In genomic region chr17:35257824-35258491, GRCm38 (mm10) we compare ENCODE assay signal across 8 mouse cellular contexts. TPM values are rescaled to one million over a fixed set of nuclear protein-coding genes. Genes with fewer than 3 reads are reported as not detected.
A peak's percentile ranks its signal among the peaks of the same experiment; 100 is the strongest.
DNase-seq lines count a peak whose midpoint lies in the region; ATAC-seq and TF ChIP-seq lines count a peak whose summit lies in the region.

No protein-coding gene starts in this region.

- peak overlapping the region; percentile 36 for H3K9ac ChIP-seq in CH12.LX (ENCODE audit: insufficient read depth, low read depth)
- 0 out of 2 replicates have a peak overlapping the region, but pooled peaks have one; percentile 18 for H3K9ac ChIP-seq in forebrain, embryonic 13.5 days
- H3K9ac ChIP-seq in heart, postnatal 0 days (replicated peaks; ENCODE audit: low read depth, low read length): 0 out of 2 replicates have a peak overlapping the region, but pooled peaks have one; percentile 36
- peak overlapping the region; percentile 62 for H3K9ac ChIP-seq in liver, embryonic 15.5 days
- H3K9ac ChIP-seq in neural tube, embryonic 11.5 days (ENCODE audit: low read length): peak overlapping the region; percentile 33
- peak overlapping the region; percentile 67 for H3K9ac ChIP-seq in stomach, embryonic 16.5 days (ENCODE audit: low read length)

- H3K36me3 ChIP-seq in CH12.LX (replicated peaks in 1 of 2; ENCODE audit: control insufficient read depth in 1 of 2, insufficient read depth in 1 of 2, low read length in 1 of 2): peaks cover 13 to 16% of the 10 kb centered on the region in 2 experiments
- H3K36me3 ChIP-seq in forebrain, embryonic 13.5 days (ENCODE audit: poor library complexity, severe bottlenecking): peaks cover 19% of the 10 kb centered on the region
- H3K36me3 ChIP-seq in heart, postnatal 0 days (replicated peaks; ENCODE audit: control insufficient read depth, insufficient read depth, low read length): peaks cover 11% of the 10 kb centered on the region
- H3K36me3 ChIP-seq in liver, embryonic 15.5 days (replicated peaks): peaks cover 14% of the 10 kb centered on the region
- H3K36me3 ChIP-seq in neural tube, embryonic 11.5 days (ENCODE audit: control insufficient read depth, insufficient read depth, low read length): peaks cover 10% of the 10 kb centered on the region
- H3K36me3 ChIP-seq in stomach, embryonic 16.5 days (ENCODE audit: control insufficient read depth, insufficient read depth, low read length): no peaks in the 10 kb centered on the region; the same call in 1 of the 2 replicates

- peak overlapping the region; percentile 39 to 64 (median 50) for H3K4me3 ChIP-seq in CH12.LX (replicated peaks in 1 of 3; ENCODE audit: low read depth in 2 of 3, low read length in 2 of 3, poor library complexity in 1 of 3)
- H3K4me3 ChIP-seq in forebrain, embryonic 13.5 days: peak overlapping the region; percentile 14
- H3K4me3 ChIP-seq in heart, postnatal 0 days (ENCODE audit: low read depth, low read length): peak overlapping the region; percentile 43
- H3K4me3 ChIP-seq in liver, embryonic 15.5 days (replicated peaks): peak overlapping the region; percentile 62
- H3K4me3 ChIP-seq in neural tube, embryonic 11.5 days (ENCODE audit: low read depth, low read length): peak overlapping the region; percentile 19
- peak overlapping the region; percentile 43 for H3K4me3 ChIP-seq in stomach, embryonic 16.5 days (replicated peaks; ENCODE audit: low read length)

- peaks cover 15 to 27% of the 10 kb centered on the region in 2 experiments for H3K4me1 ChIP-seq in CH12.LX (ENCODE audit: control insufficient read depth in 1 of 2, insufficient read depth in 2 of 2)
- 0 out of 2 replicates have a peak, but pooled peaks cover 4% of the 10 kb centered on the region for H3K4me1 ChIP-seq in forebrain, embryonic 13.5 days
- H3K4me1 ChIP-seq in heart, postnatal 0 days (ENCODE audit: control insufficient read depth, insufficient read depth): peaks cover 12% of the 10 kb centered on the region; the same call in 1 of the 2 replicates
- peaks cover 38% of the 10 kb centered on the region for H3K4me1 ChIP-seq in liver, embryonic 15.5 days (replicated peaks)
- no peaks in the 10 kb centered on the region for H3K4me1 ChIP-seq in neural tube, embryonic 11.5 days (ENCODE audit: control insufficient read depth, insufficient read depth, low read length)
- peaks cover 4% of the 10 kb centered on the region; the same call in 1 of the 2 replicates for H3K4me1 ChIP-seq in stomach, embryonic 16.5 days (ENCODE audit: control insufficient read depth, insufficient read depth, low read length)

- TF ChIP-seq CTCF in CH12.LX (conservative IDR thresholded peaks at IDR 0.05 in 1 of 2, IDR thresholded peaks at IDR 0.05 in 1 of 2; ENCODE audit: low read depth in 2 of 2, low read length in 2 of 2): peak; percentile 97 to 99
- peak; percentile 94 for TF ChIP-seq CTCF in heart, postnatal 0 days (IDR thresholded peaks at IDR 0.05; ENCODE audit: low read depth)

- dilution Hi-C loops in CH12.LX (cut with MboI; ENCODE audit: extremely low pct_ligation_motif_present, extremely low pct_unique_long_range_greater_than_20kb, low sequenced_read_pairs): no loop called here

- peak overlapping the region; percentile 35 for H3K4me2 ChIP-seq in CH12.LX (ENCODE audit: insufficient read depth, low read depth, poor library complexity, severe bottlenecking)
- H3K4me2 ChIP-seq in forebrain, embryonic 13.5 days: peak overlapping the region; percentile 51
- peak overlapping the region; percentile 64 for H3K4me2 ChIP-seq in heart, postnatal 0 days (ENCODE audit: low read depth, low read length)
- peak overlapping the region; percentile 84 for H3K4me2 ChIP-seq in liver, embryonic 15.5 days
- peak overlapping the region; percentile 31 for H3K4me2 ChIP-seq in neural tube, embryonic 11.5 days (ENCODE audit: low read depth)
- peak overlapping the region; percentile 59 for H3K4me2 ChIP-seq in stomach, embryonic 16.5 days (ENCODE audit: low read depth, low read length)

- H3K27me3 ChIP-seq in CH12.LX (replicated peaks): peaks cover 2% of the 10 kb centered on the region
- H3K27me3 ChIP-seq in forebrain, embryonic 13.5 days: peaks cover 13% of the 10 kb centered on the region
- H3K27me3 ChIP-seq in heart, postnatal 0 days (ENCODE audit: control insufficient read depth, insufficient read depth, low read length): peaks cover 18% of the 10 kb centered on the region; the same call in 1 of the 2 replicates
- 0 out of 2 replicates have a peak, but pooled peaks cover 14% of the 10 kb centered on the region for H3K27me3 ChIP-seq in liver, embryonic 15.5 days
- H3K27me3 ChIP-seq in neural tube, embryonic 11.5 days (ENCODE audit: control insufficient read depth, insufficient read depth, low read length): no peaks in the 10 kb centered on the region
- no peaks in the 10 kb centered on the region; the same call in 1 of the 2 replicates for H3K27me3 ChIP-seq in stomach, embryonic 16.5 days (ENCODE audit: control insufficient read depth, insufficient read depth, low read length)

- H3K79me2 ChIP-seq in CH12.LX (replicated peaks; ENCODE audit: control insufficient read depth, extremely low read depth, insufficient read depth, poor library complexity, severe bottlenecking): peaks cover under 1% of the 10 kb centered on the region; the same call in 1 of the 2 replicates

- H3K9me3 ChIP-seq in CH12.LX (replicated peaks; ENCODE audit: low read length): no peaks in the 10 kb centered on the region
- H3K9me3 ChIP-seq in forebrain, embryonic 13.5 days (replicated peaks): no peaks in the 10 kb centered on the region
- H3K9me3 ChIP-seq in heart, postnatal 0 days (replicated peaks; ENCODE audit: control insufficient read depth, low read length): no peaks in the 10 kb centered on the region
- no peaks in the 10 kb centered on the region for H3K9me3 ChIP-seq in liver, embryonic 15.5 days (replicated peaks)
- no peaks in the 10 kb centered on the region for H3K9me3 ChIP-seq in neural tube, embryonic 11.5 days (ENCODE audit: control insufficient read depth, low read length)
- H3K9me3 ChIP-seq in stomach, embryonic 16.5 days (replicated peaks; ENCODE audit: control insufficient read depth, low read length): no peaks in the 10 kb centered on the region

- H3K27ac ChIP-seq in CH12.LX (ENCODE audit: insufficient read depth, low read depth): no peak overlapping the region
- H3K27ac ChIP-seq in forebrain, embryonic 13.5 days: no peak overlapping the region
- no peak overlapping the region for H3K27ac ChIP-seq in heart, postnatal 0 days (ENCODE audit: low read depth)
- H3K27ac ChIP-seq in liver, embryonic 15.5 days (replicated peaks): peak overlapping the region; percentile 83
- H3K27ac ChIP-seq in neural tube, embryonic 11.5 days (ENCODE audit: low read depth, low read length): no peak overlapping the region
- H3K27ac ChIP-seq in stomach, embryonic 16.5 days (ENCODE audit: low read length): no peak overlapping the region; the same call in 1 of the 2 replicates

- TF ChIP-seq EP300 in CH12.LX (IDR thresholded peaks at IDR 0.05; ENCODE audit: low read length): peak; percentile 66; the same call in 1 of the 2 replicates
- no peak for TF ChIP-seq EP300 in heart, postnatal 0 days (IDR thresholded peaks at IDR 0.05; ENCODE audit: low read depth)

- peak; percentile 41 for TF ChIP-seq POLR2A in CH12.LX (IDR thresholded peaks at IDR 0.05; ENCODE audit: low read depth, low read length)

- ATAC-seq in forebrain, embryonic 13.5 days: no peak
- peak; percentile 55; the same call in 1 of the 2 replicates for ATAC-seq in heart, postnatal 0 days (ENCODE audit: insufficient read depth, low read depth)
- ATAC-seq in liver, embryonic 15.5 days (ENCODE audit: insufficient read depth): peak; percentile 24; the same call in 1 of the 2 replicates
- ATAC-seq in neural tube, embryonic 11.5 days (ENCODE audit: insufficient read depth, low FRiP score, low TSS enrichment): 0 out of 2 replicates have a peak, but pooled peaks have one; percentile 20
- 0 out of 2 replicates have a peak, but pooled peaks have one; percentile 7 for ATAC-seq in stomach, embryonic 16.5 days (ENCODE audit: insufficient read depth, low FRiP score)

- DNase-seq in CH12.LX (ENCODE audit: extremely low read depth): peak; percentile 100
- peak; percentile 96 for DNase-seq in c-Kit-positive CD71-positive TER-119-negative erythroid progenitor cells, embryonic 14.5 days (ENCODE audit: low read depth)
- DNase-seq in heart, postnatal 0 days (ENCODE audit: low spot score): peak; percentile 92
- peak; percentile 97 to 99 for DNase-seq in kidney, postnatal 36 days
- DNase-seq in neural tube, embryonic 11.5 days (ENCODE audit: low spot score): peak; percentile 89

- WGBS in forebrain, embryonic 13.5 days: 13% methylated on average over 17 of the region's 17 CpGs
- 12% methylated on average over 17 of the region's 17 CpGs for WGBS in heart, postnatal 0 days
- 7% methylated on average over 17 of the region's 17 CpGs for WGBS in liver, embryonic 15.5 days (ENCODE audit: insufficient replicate concordance)
- 19% methylated on average over 17 of the region's 17 CpGs for WGBS in neural tube, embryonic 11.5 days
- 12% methylated on average over 17 of the region's 17 CpGs for WGBS in stomach, embryonic 16.5 days

- in situ Hi-C loops in CH12.LX (cut with MboI; ENCODE audit: low pct_ligation_motif_present, low pct_unique_long_range_greater_than_20kb, low sequenced_read_pairs): no loop called here

- TF ChIP-seq RAD21 in CH12.LX (IDR thresholded peaks at IDR 0.05; ENCODE audit: low read depth, low read length): peak; percentile 95

RNA-seq across cellular contexts. Expression of gene H2-D1, which starts 4.6 kb away (rescaled TPM):
- total RNA-seq in CH12.LX (2012; rRNA removed) (817 and 944 TPM in 2 replicates), CH12.LX (2014; rRNA removed) (659 and 667 TPM in 2 replicates)
- polyA plus RNA-seq in CH12.LX (2012; ENCODE audit: insufficient read length, low read depth): 880 and 952 TPM in 2 replicates
- 37.7 and 45.8 TPM in 2 replicates for polyA plus RNA-seq in forebrain, embryonic 13.5 days (2015; fragmentation: Nextera tagmentation; extraction: Ambion mirVana)
- 65.4 and 104 TPM in 2 replicates for total RNA-seq in heart, postnatal 0 days (2014; rRNA removed; ENCODE audit: low replicate concordance)
- polyA plus RNA-seq in heart, postnatal 0 days (2015; fragmentation: Nextera tagmentation; extraction: Ambion mirVana): 105 and 113 TPM in 2 replicates
- polyA plus RNA-seq in liver, embryonic 15.5 days (2015; fragmentation: Nextera tagmentation; extraction: Ambion mirVana): 99.7 and 119 TPM in 2 replicates
- polyA plus RNA-seq in neural tube, embryonic 11.5 days (2014; fragmentation: Nextera tagmentation; extraction: Ambion mirVana): 47.9 and 56.5 TPM in 2 replicates
- 169 and 219 TPM in 2 replicates for polyA plus RNA-seq in stomach, embryonic 16.5 days (2015; fragmentation: Nextera tagmentation; extraction: Ambion mirVana)

RNA-seq across cellular contexts. Expression of gene Ddx39b, which starts 16.4 kb away (rescaled TPM):
- total RNA-seq in CH12.LX (2012; rRNA removed): 208 and 229 TPM in 2 replicates
- 242 and 254 TPM in 2 replicates for total RNA-seq in CH12.LX (2014; rRNA removed)
- 341 and 411 TPM in 2 replicates for polyA plus RNA-seq in CH12.LX (2012; ENCODE audit: insufficient read length, low read depth)
- polyA plus RNA-seq in forebrain, embryonic 13.5 days (2015; fragmentation: Nextera tagmentation; extraction: Ambion mirVana): 592 and 632 TPM in 2 replicates
- 148 and 162 TPM in 2 replicates for total RNA-seq in heart, postnatal 0 days (2014; rRNA removed; ENCODE audit: low replicate concordance)
- 131 TPM in 2 replicates for polyA plus RNA-seq in heart, postnatal 0 days (2015; fragmentation: Nextera tagmentation; extraction: Ambion mirVana)
- 141 and 150 TPM in 2 replicates for polyA plus RNA-seq in liver, embryonic 15.5 days (2015; fragmentation: Nextera tagmentation; extraction: Ambion mirVana)
- polyA plus RNA-seq in neural tube, embryonic 11.5 days (2014; fragmentation: Nextera tagmentation; extraction: Ambion mirVana): 634 and 672 TPM in 2 replicates
- 340 and 353 TPM in 2 replicates for polyA plus RNA-seq in stomach, embryonic 16.5 days (2015; fragmentation: Nextera tagmentation; extraction: Ambion mirVana)

RNA-seq across cellular contexts. Expression of gene Nfkbil1, which starts 22.4 kb away (rescaled TPM):
- 16.7 and 22.0 TPM in 2 replicates for total RNA-seq in CH12.LX (2012; rRNA removed)
- 15.2 TPM in 2 replicates for total RNA-seq in CH12.LX (2014; rRNA removed)
- 25.9 and 31.6 TPM in 2 replicates for polyA plus RNA-seq in CH12.LX (2012; ENCODE audit: insufficient read length, low read depth)
- polyA plus RNA-seq in forebrain, embryonic 13.5 days (2015; fragmentation: Nextera tagmentation; extraction: Ambion mirVana): 10.5 and 11.2 TPM in 2 replicates
- 14.3 and 33.4 TPM in 2 replicates for total RNA-seq in heart, postnatal 0 days (2014; rRNA removed; ENCODE audit: low replicate concordance)
- 6.7 and 7.0 TPM in 2 replicates for polyA plus RNA-seq in heart, postnatal 0 days (2015; fragmentation: Nextera tagmentation; extraction: Ambion mirVana)
- polyA plus RNA-seq in liver, embryonic 15.5 days (2015; fragmentation: Nextera tagmentation; extraction: Ambion mirVana): 3.2 and 3.6 TPM in 2 replicates
- polyA plus RNA-seq in neural tube, embryonic 11.5 days (2014; fragmentation: Nextera tagmentation; extraction: Ambion mirVana): 4.7 and 5.0 TPM in 2 replicates
- 6.4 and 8.8 TPM in 2 replicates for polyA plus RNA-seq in stomach, embryonic 16.5 days (2015; fragmentation: Nextera tagmentation; extraction: Ambion mirVana)

RNA-seq across cellular contexts. Expression of gene Atp6v1g2, which starts 24.5 kb away (rescaled TPM):
- total RNA-seq in CH12.LX (2012; rRNA removed) (0.76 and 0.88 TPM in 2 replicates), CH12.LX (2014; rRNA removed) (0.23 and 0.27 TPM in 2 replicates)
- 1.4 and 2.0 TPM in 2 replicates for polyA plus RNA-seq in CH12.LX (2012; ENCODE audit: insufficient read length, low read depth)
- polyA plus RNA-seq in forebrain, embryonic 13.5 days (2015; fragmentation: Nextera tagmentation; extraction: Ambion mirVana): 20.8 and 24.3 TPM in 2 replicates
- total RNA-seq in heart, postnatal 0 days (2014; rRNA removed; ENCODE audit: low replicate concordance): 3.2 and 3.7 TPM in 2 replicates
- polyA plus RNA-seq in heart, postnatal 0 days (2015; fragmentation: Nextera tagmentation; extraction: Ambion mirVana): 10.6 and 10.7 TPM in 2 replicates
- 0.58 and 0.63 TPM in 2 replicates for polyA plus RNA-seq in liver, embryonic 15.5 days (2015; fragmentation: Nextera tagmentation; extraction: Ambion mirVana)
- polyA plus RNA-seq in neural tube, embryonic 11.5 days (2014; fragmentation: Nextera tagmentation; extraction: Ambion mirVana): 14.1 and 16.8 TPM in 2 replicates
- polyA plus RNA-seq in stomach, embryonic 16.5 days (2015; fragmentation: Nextera tagmentation; extraction: Ambion mirVana): 6.0 and 6.8 TPM in 2 replicates

RNA-seq across cellular contexts. Expression of gene Gm16181, which starts 37.3 kb away (rescaled TPM):
- total RNA-seq in CH12.LX (2012; rRNA removed) (not detected in 2 replicates), CH12.LX (2014; rRNA removed) (not detected in 2 replicates)
- polyA plus RNA-seq in CH12.LX (2012; ENCODE audit: insufficient read length, low read depth): not detected in 2 replicates
- polyA plus RNA-seq in forebrain, embryonic 13.5 days (2015; fragmentation: Nextera tagmentation; extraction: Ambion mirVana): 0.37 and 0.59 TPM in 2 replicates
- 0.93 TPM in 1 of 2 replicates, not detected in the other for total RNA-seq in heart, postnatal 0 days (2014; rRNA removed; ENCODE audit: low replicate concordance)
- polyA plus RNA-seq in heart, postnatal 0 days (2015; fragmentation: Nextera tagmentation; extraction: Ambion mirVana): 0.81 and 0.87 TPM in 2 replicates
- polyA plus RNA-seq in liver, embryonic 15.5 days (2015; fragmentation: Nextera tagmentation; extraction: Ambion mirVana): 0.24 TPM in 1 of 2 replicates, not detected in the other
- polyA plus RNA-seq in neural tube, embryonic 11.5 days (2014; fragmentation: Nextera tagmentation; extraction: Ambion mirVana): 0.50 TPM in 1 of 2 replicates, not detected in the other
- polyA plus RNA-seq in stomach, embryonic 16.5 days (2015; fragmentation: Nextera tagmentation; extraction: Ambion mirVana): 0.27 TPM in 1 of 2 replicates, not detected in the other

Comparison
In these comparisons a context has a peak if more than half of its experiments do, and no peak if none do; other contexts are left out.
1. H3K4me2 ChIP-seq: peak in every context shown above with its lines; median percentile 84 in liver, embryonic 15.5 days; 64 in heart, postnatal 0 days; 59 in stomach, embryonic 16.5 days; 51 in forebrain, embryonic 13.5 days; 35 in CH12.LX; 31 in neural tube, embryonic 11.5 days.